Mouse (Mus musculus): ENCODE data around the gene Ercc4.
"Not testable (repeated sequence)": the region's sequence is repeated elsewhere in the genome, so short reads cannot be mapped to it uniquely, and the experiment has no call there.

Gene Ercc4

GRCm38 (mm10) chr16:13109156-13109989 lies at the start of gene Ercc4:
TSS of gene Ercc4 (plus strand) at chr16:13109684.
- DNase-seq = peak; percentile 98

- DNase-seq = peak in 1 of 2 experiments; percentile 10
These were observed 48.4 kb upstream of the Ercc4 start for GRCm38 (mm10) chr16:13061113-13061512.

GRCm38 (mm10) chr16:13074176-13074575 lies 35.3 kb upstream of the Ercc4 start:
- DNase-seq = no peak

GRCm38 (mm10) chr16:13080161-13080560 lies 29.3 kb upstream of the Ercc4 start:
- no peak for DNase-seq

GRCm38 (mm10) chr16:13083155-13083798 lies 26.2 kb upstream of the Ercc4 start:
- DNase-seq = no peak

- no peak for DNase-seq
These were observed 1.1 kb upstream of the Ercc4 start for GRCm38 (mm10) chr16:13108356-13108755.

- no peak for DNase-seq
These were observed 609 bp downstream of the Ercc4 start for GRCm38 (mm10) chr16:13109990-13110595.

GRCm38 (mm10) chr16:13114821-13115220 lies 5.3 kb downstream of the Ercc4 start:
- no peak for DNase-seq

- not testable (repeated sequence) for DNase-seq
These were observed 6.0 kb downstream of the Ercc4 start for GRCm38 (mm10) chr16:13115466-13115865.

GRCm38 (mm10) chr16:13117299-13117966 lies 7.9 kb downstream of the Ercc4 start:
- DNase-seq = peak; percentile 15 to 20

- DNase-seq = no peak
These were observed 8.5 kb downstream of the Ercc4 start for GRCm38 (mm10) chr16:13117967-13118430.

GRCm38 (mm10) chr16:13118754-13119294 lies 9.3 kb downstream of the Ercc4 start:
- no peak for DNase-seq

GRCm38 (mm10) chr16:13119641-13120350 lies 10.3 kb downstream of the Ercc4 start:
- no peak for DNase-seq

- DNase-seq = no peak
These were observed 15.9 kb downstream of the Ercc4 start for GRCm38 (mm10) chr16:13125357-13125756.

GRCm38 (mm10) chr16:13127566-13127965 lies 18.1 kb downstream of the Ercc4 start:
- no peak for DNase-seq

GRCm38 (mm10) chr16:13130412-13130811 lies 20.9 kb downstream of the Ercc4 start:
- DNase-seq = peak; percentile 39 to 49

- DNase-seq = no peak
These were observed 31.7 kb downstream of the Ercc4 start for GRCm38 (mm10) chr16:13141220-13141619.

- DNase-seq = no peak
These were observed 34.4 kb downstream of the Ercc4 start for GRCm38 (mm10) chr16:13143932-13144331.

GRCm38 (mm10) chr16:13144682-13145410 lies 35.4 kb downstream of the Ercc4 start:
- no peak for DNase-seq

GRCm38 (mm10) chr16:13146231-13146630 lies 36.7 kb downstream of the Ercc4 start:
- DNase-seq = no peak

Measured in thymus, postnatal 36 days (tissue).